Mouse (Mus musculus): ENCODE results near the gene BC052040. TPM values are rescaled to one million over a fixed set of nuclear protein-coding genes. Genes with fewer than 3 reads are reported as not detected.

Gene BC052040
- polyA plus RNA-seq, 1 experiment from 2014 or later = 12.9 TPM

DNA sequence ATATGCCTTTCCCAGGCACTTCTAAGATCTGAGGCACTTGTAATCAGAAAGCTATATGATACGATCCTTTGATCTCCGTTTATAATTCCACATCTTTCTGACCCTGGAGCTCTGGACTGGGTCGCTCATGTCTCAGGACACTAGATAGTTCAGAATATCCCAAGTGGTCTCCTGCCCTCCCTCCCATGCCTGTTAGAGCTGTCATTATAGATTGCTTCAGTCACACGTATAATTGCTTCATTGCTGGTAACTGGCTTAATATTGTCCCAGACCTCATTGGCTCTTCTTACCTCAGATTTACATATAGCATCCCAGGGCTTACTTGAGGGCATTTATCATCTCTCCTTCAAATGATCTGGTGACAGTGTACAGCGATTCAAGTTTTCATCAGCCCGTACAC is 149.0 kb downstream of the BC052040 start:
- no peak overlapping the region for H3K4me2 ChIP-seq (ENCODE audit: low read depth, low read length)
- WGBS = 44% methylated on average over 6 of the region's 6 CpGs
- no peak overlapping the region for H3K9ac ChIP-seq (ENCODE audit: low read length)
- H3K27me3 ChIP-seq (ENCODE audit: control insufficient read depth, insufficient read depth, low read length) = no peaks in the 10 kb centered on the region
- H3K4me3 ChIP-seq (ENCODE audit: low read length) = no peak overlapping the region
- H3K36me3 ChIP-seq (ENCODE audit: control insufficient read depth, insufficient read depth) = 0 out of 2 replicates have a peak, but pooled peaks cover 4% of the 10 kb centered on the region
- ATAC-seq (replicated peaks; ENCODE audit: extremely low read depth, insufficient read depth, low FRiP score) = no peak
- peak overlapping the region; percentile 41 for H3K27ac ChIP-seq (ENCODE audit: low read length)
- H3K9me3 ChIP-seq (replicated peaks; ENCODE audit: control insufficient read depth, low read length) = no peaks in the 10 kb centered on the region
- peaks cover 16% of the 10 kb centered on the region for H3K4me1 ChIP-seq (ENCODE audit: control insufficient read depth, insufficient read depth, low read length)

- Histone ChIP-seq H3K4me3 (ENCODE audit: low read length) (no peak overlapping the region), H3K27ac (ENCODE audit: low read length) (peak overlapping the region; percentile 41), H3K36me3 (ENCODE audit: control insufficient read depth, insufficient read depth) (0 out of 2 replicates have a peak, but pooled peaks cover 4% of the 10 kb centered on the region), H3K9me3 (replicated peaks; ENCODE audit: control insufficient read depth, low read length) (no peaks in the 10 kb centered on the region), H3K27me3 (ENCODE audit: control insufficient read depth, insufficient read depth, low read length) (no peaks in the 10 kb centered on the region), H3K9ac (ENCODE audit: low read length) (no peak overlapping the region), H3K4me2 (ENCODE audit: low read depth, low read length) (no peak overlapping the region), H3K4me1 (ENCODE audit: control insufficient read depth, insufficient read depth, low read length) (peaks cover 16% of the 10 kb centered on the region)
- peak; percentile 62; the same call in 1 of the 2 replicates for ATAC-seq (replicated peaks; ENCODE audit: extremely low read depth, insufficient read depth, low FRiP score)
- 33% methylated on average over 3 of the region's 3 CpGs for WGBS
Measured at GRCm38 (mm10) chr2:115731171-115731570, 149.7 kb downstream of the BC052040 start.

DNA sequence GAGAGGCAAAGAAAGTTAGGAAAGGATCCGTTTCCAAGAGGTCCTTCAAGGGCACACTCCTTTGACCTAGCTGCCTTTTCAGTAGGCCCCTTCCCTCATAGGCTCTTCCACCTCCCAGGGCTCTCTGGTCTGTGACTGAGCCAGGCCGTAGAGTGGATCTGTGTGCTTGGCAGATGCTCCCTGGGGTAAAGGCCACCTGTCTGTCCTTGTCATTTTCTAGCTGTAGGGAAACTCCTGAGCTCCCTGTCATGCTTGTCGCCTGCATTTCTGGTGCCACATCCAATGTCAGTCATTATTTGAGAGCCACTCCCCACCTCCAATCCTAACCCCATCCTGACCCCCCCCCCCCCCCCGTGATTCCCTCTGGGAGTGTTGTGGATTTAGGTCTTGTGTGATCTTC is 151.1 kb downstream of the BC052040 start:
- 89% methylated on average over 4 of the region's 4 CpGs for WGBS
- Histone ChIP-seq H3K4me1 (ENCODE audit: control insufficient read depth, insufficient read depth, low read length) (peaks cover 16% of the 10 kb centered on the region), H3K36me3 (ENCODE audit: control insufficient read depth, insufficient read depth) (0 out of 2 replicates have a peak, but pooled peaks cover 4% of the 10 kb centered on the region), H3K9me3 (replicated peaks; ENCODE audit: control insufficient read depth, low read length) (no peaks in the 10 kb centered on the region), H3K27ac (ENCODE audit: low read length) (no peak overlapping the region), H3K4me3 (ENCODE audit: low read length) (no peak overlapping the region), H3K4me2 (ENCODE audit: low read depth, low read length) (no peak overlapping the region), H3K27me3 (ENCODE audit: control insufficient read depth, insufficient read depth, low read length) (no peaks in the 10 kb centered on the region), H3K9ac (ENCODE audit: low read length) (no peak overlapping the region)
- no peak for ATAC-seq (replicated peaks; ENCODE audit: extremely low read depth, insufficient read depth, low FRiP score)

DNA sequence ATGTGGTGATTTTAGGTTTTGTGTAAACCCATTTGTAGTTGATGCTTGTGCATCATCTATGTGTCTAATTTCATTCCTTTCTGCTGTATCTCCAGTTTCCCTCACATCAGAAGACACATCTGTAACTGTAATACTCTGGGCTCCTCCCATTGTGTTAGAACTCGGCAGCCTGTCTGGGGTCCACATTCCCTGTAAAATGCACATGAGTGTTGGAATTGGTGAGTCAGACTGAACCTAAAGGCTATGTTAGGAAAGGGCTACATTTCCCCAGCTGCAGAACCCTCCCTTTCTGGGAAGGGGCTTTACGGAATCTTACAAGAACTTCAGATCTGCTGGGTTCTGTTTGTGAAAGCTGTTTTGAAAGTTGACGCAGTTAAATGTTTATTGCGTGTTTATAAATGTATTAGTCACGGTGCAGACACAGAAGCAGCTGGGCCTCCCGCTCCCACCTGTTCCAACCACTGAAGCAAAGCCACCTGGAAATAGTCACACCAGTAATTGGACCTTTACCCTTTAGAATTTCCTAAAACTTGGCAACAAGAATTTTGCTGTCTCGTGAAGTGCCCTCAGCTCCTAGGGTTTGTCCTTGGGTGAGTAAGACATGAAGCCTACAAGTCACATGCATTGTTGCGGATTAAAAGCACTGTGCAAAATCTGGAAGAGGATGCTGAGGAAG is 151.6 kb downstream of the BC052040 start:
- WGBS = 87% methylated on average over 8 of the region's 8 CpGs
- H3K27me3 ChIP-seq (ENCODE audit: control insufficient read depth, insufficient read depth, low read length) = no peaks in the 10 kb centered on the region

DNA sequence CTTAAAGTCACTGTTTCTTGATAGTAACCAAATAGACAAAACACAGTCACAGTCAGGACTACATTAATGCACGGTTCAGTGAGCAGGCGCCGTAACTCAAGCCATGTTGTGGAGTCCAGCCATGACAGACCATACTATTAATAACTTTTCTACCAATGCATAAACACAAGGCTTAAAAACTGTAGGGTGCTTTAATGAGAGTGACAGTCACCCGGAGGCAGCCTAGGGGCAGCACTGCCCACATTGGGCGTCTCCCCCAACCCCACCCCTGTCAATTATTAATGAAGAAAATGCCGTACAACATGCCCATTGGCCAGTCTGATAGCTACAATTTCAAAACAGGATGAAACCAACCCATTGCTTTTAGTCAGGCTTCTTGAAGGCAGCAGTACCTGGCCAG is 153.3 kb downstream of the BC052040 start:
- 85% methylated on average over 6 of the region's 6 CpGs for WGBS
- ATAC-seq (replicated peaks; ENCODE audit: extremely low read depth, insufficient read depth, low FRiP score) = no peak
- no peaks in the 10 kb centered on the region for H3K9me3 ChIP-seq (replicated peaks; ENCODE audit: control insufficient read depth, low read length)
- no peaks in the 10 kb centered on the region for H3K27me3 ChIP-seq (ENCODE audit: control insufficient read depth, insufficient read depth, low read length)
- no peaks in the 10 kb centered on the region for H3K36me3 ChIP-seq (ENCODE audit: control insufficient read depth, insufficient read depth)
- no peak overlapping the region for H3K9ac ChIP-seq (ENCODE audit: low read length)
- no peak overlapping the region for H3K4me3 ChIP-seq (ENCODE audit: low read length)
- no peak overlapping the region for H3K27ac ChIP-seq (ENCODE audit: low read length)
- no peak overlapping the region for H3K4me2 ChIP-seq (ENCODE audit: low read depth, low read length)
- H3K4me1 ChIP-seq (ENCODE audit: control insufficient read depth, insufficient read depth, low read length) = peaks cover 8% of the 10 kb centered on the region

More for the DNA sequence above, 151.6 kb downstream of the BC052040 start:
- Histone ChIP-seq H3K9ac (ENCODE audit: low read length) (no peak overlapping the region), H3K36me3 (ENCODE audit: control insufficient read depth, insufficient read depth) (0 out of 2 replicates have a peak, but pooled peaks cover 1% of the 10 kb centered on the region), H3K9me3 (replicated peaks; ENCODE audit: control insufficient read depth, low read length) (no peaks in the 10 kb centered on the region), H3K27ac (ENCODE audit: low read length) (no peak overlapping the region), H3K4me2 (ENCODE audit: low read depth, low read length) (no peak overlapping the region), H3K4me1 (ENCODE audit: control insufficient read depth, insufficient read depth, low read length) (peaks cover 16% of the 10 kb centered on the region), H3K4me3 (ENCODE audit: low read length) (no peak overlapping the region)
- ATAC-seq (replicated peaks; ENCODE audit: extremely low read depth, insufficient read depth, low FRiP score) = no peak

DNA sequence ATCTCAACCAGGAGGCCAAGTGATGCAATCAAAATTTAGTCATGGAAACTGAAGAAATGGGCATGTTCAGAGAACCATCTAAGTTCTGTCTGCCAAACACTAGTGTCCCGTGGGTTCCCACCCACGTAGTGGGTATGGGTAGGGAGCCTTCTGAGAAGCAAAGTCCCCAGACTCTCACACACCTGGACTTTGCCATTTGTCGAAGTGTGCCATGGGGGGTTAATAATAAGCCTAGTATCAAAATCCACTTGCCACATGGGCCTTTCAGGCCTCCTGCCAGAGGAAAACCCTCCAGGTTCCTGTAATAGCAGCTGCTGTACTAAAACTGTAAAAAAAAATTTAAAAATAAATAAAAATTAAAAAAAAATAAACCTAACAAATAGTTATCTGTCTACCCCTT is 154.9 kb downstream of the BC052040 start:
- ATAC-seq (replicated peaks; ENCODE audit: extremely low read depth, insufficient read depth, low FRiP score) = no peak
- no peak overlapping the region for H3K27ac ChIP-seq (ENCODE audit: low read length)
- no peaks in the 10 kb centered on the region for H3K9me3 ChIP-seq (replicated peaks; ENCODE audit: control insufficient read depth, low read length)
- H3K4me3 ChIP-seq (ENCODE audit: low read length) = no peak overlapping the region
- no peak overlapping the region for H3K9ac ChIP-seq (ENCODE audit: low read length)
- H3K4me1 ChIP-seq (ENCODE audit: control insufficient read depth, insufficient read depth, low read length) = peaks cover under 1% of the 10 kb centered on the region; the same call in 1 of the 2 replicates
- 93% methylated on average over 3 of the region's 3 CpGs for WGBS
- H3K36me3 ChIP-seq (ENCODE audit: control insufficient read depth, insufficient read depth) = no peaks in the 10 kb centered on the region
- H3K4me2 ChIP-seq (ENCODE audit: low read depth, low read length) = no peak overlapping the region
- H3K27me3 ChIP-seq (ENCODE audit: control insufficient read depth, insufficient read depth, low read length) = no peaks in the 10 kb centered on the region

- H3K4me3 ChIP-seq (ENCODE audit: low read length) = no peak overlapping the region
- H3K27ac ChIP-seq (ENCODE audit: low read length) = no peak overlapping the region
- 75% methylated on average over 2 of the region's 2 CpGs for WGBS
- no peaks in the 10 kb centered on the region for H3K4me1 ChIP-seq (ENCODE audit: control insufficient read depth, insufficient read depth, low read length)
- H3K4me2 ChIP-seq (ENCODE audit: low read depth, low read length) = no peak overlapping the region
- ATAC-seq (replicated peaks; ENCODE audit: extremely low read depth, insufficient read depth, low FRiP score) = no peak
- H3K27me3 ChIP-seq (ENCODE audit: control insufficient read depth, insufficient read depth, low read length) = no peaks in the 10 kb centered on the region
- H3K9ac ChIP-seq (ENCODE audit: low read length) = no peak overlapping the region
- H3K36me3 ChIP-seq (ENCODE audit: control insufficient read depth, insufficient read depth) = no peaks in the 10 kb centered on the region
- H3K9me3 ChIP-seq (replicated peaks; ENCODE audit: control insufficient read depth, low read length) = no peaks in the 10 kb centered on the region
Measured at GRCm38 (mm10) chr2:115737966-115738365, 156.4 kb downstream of the BC052040 start.

GRCm38 (mm10) chr2:115742061-115742460 is 160.5 kb downstream of the BC052040 start:
- H3K27ac ChIP-seq (ENCODE audit: low read length) = no peak overlapping the region
- H3K4me2 ChIP-seq (ENCODE audit: low read depth, low read length) = no peak overlapping the region
- no peak overlapping the region for H3K4me3 ChIP-seq (ENCODE audit: low read length)
- no peak for ATAC-seq (replicated peaks; ENCODE audit: extremely low read depth, insufficient read depth, low FRiP score)
- H3K9me3 ChIP-seq (replicated peaks; ENCODE audit: control insufficient read depth, low read length) = no peaks in the 10 kb centered on the region
- no peaks in the 10 kb centered on the region for H3K4me1 ChIP-seq (ENCODE audit: control insufficient read depth, insufficient read depth, low read length)
- no peaks in the 10 kb centered on the region for H3K36me3 ChIP-seq (ENCODE audit: control insufficient read depth, insufficient read depth)
- 76% methylated on average over 7 of the region's 7 CpGs for WGBS
- no peak overlapping the region for H3K9ac ChIP-seq (ENCODE audit: low read length)
- H3K27me3 ChIP-seq (ENCODE audit: control insufficient read depth, insufficient read depth, low read length) = no peaks in the 10 kb centered on the region

DNA sequence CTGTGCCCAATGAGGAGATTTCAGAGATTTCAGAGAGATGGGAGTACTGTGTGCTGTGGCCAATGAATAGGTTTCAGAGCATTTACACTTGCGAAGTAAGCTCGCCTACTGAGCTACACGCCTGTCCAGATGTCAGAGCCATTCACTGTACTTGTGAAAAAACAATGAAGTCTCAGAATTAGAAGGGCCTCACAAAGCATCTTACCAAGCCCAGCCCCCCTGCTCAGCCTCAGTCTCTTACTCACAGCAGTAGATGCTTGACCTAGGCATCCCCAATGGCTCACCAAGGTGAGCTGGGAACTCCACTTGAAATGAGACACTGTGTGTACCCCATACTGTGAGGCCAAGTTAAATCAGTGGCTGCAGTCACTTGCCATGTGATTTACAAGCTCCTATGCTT is 166.1 kb downstream of the BC052040 start:
- WGBS = 95% methylated on average over 3 of the region's 3 CpGs
- Histone ChIP-seq H3K27ac (ENCODE audit: low read length) (no peak overlapping the region), H3K9ac (ENCODE audit: low read length) (no peak overlapping the region), H3K9me3 (replicated peaks; ENCODE audit: control insufficient read depth, low read length) (no peaks in the 10 kb centered on the region), H3K4me2 (ENCODE audit: low read depth, low read length) (no peak overlapping the region), H3K36me3 (ENCODE audit: control insufficient read depth, insufficient read depth) (no peaks in the 10 kb centered on the region), H3K4me3 (ENCODE audit: low read length) (no peak overlapping the region), H3K4me1 (ENCODE audit: control insufficient read depth, insufficient read depth, low read length) (no peaks in the 10 kb centered on the region), H3K27me3 (ENCODE audit: control insufficient read depth, insufficient read depth, low read length) (no peaks in the 10 kb centered on the region)
- no peak for ATAC-seq (replicated peaks; ENCODE audit: extremely low read depth, insufficient read depth, low FRiP score)

All from heart, embryonic 16.5 days (tissue).